Mouse (Mus musculus): ENCODE measurements around the gene C1s1.
"Not testable (repeated sequence)": the region's sequence is repeated elsewhere in the genome, so short reads cannot be mapped to it uniquely, and the experiment has no call there.

Gene C1s1

DNA sequence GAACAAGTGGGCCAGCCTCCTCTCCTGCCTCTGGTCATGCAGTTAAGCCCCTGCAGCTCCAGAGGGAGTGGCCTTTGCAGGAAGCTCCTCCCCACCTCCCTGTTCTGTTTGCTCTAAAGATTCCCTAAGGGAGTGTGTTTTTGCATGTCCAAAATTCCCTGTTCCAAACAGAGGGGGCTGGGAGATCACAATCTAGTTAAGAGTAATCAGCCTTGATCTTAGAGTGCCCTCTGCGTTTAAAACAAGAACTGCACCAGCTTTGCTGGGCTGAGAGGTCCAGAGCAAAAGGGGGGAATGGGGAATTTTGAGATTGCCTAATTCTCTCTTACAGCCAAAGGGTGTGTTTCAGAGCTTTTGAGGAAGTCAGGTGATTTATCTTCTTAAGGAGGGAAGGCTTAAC lies at the start of gene C1s1:
Gene C1s1 (minus strand): TSS at position 76 of the 400 bp plus-strand sequence.
- CTCF ChIA-PET = interaction anchor here (0.6 kb wide), 1 partner anchor 48 kb away, joined by 8 read pairs; no protein-coding TSS in a partner anchor

DNA sequence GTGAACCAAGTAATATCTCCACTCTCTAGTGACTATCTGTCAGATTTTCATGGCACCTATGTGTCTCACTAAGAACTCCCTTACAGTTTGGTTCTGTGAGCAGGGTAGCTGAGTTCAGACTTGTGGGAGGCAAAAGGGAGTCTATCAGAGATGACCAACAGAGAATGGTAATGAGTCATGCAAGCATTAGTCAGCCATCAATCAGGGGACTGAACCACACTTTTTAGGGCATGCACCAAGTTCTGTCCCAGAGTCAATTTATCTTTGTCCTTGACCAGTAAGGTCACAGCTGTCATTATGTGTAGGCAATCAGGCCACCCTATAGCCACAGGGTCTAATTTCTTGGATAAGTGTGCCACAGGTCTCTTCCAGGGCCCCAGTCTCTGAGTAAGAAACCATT lies 46.6 kb upstream of the C1s1 start:
- CTCF ChIA-PET = no interaction called here

DNA sequence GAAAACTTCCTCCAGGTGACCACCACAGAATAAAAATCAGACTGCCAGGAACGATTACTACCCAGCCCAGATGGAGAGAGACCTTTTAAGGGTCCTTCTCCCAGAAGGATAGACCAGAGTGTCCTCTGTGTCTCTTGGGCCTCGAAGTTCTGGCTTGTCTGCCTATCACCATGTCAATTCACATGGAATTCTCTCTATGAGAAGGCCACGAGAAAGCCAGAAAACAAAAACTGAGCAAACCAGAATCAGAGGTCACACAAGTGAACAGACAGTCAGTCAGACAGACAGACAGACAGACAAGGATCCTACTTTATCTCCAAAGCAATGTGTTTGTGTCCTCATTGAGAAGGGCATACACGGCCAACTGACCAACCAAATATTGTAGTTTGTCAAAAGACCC lies 44.1 kb upstream of the C1s1 start:
- CTCF ChIA-PET = no interaction called here

DNA sequence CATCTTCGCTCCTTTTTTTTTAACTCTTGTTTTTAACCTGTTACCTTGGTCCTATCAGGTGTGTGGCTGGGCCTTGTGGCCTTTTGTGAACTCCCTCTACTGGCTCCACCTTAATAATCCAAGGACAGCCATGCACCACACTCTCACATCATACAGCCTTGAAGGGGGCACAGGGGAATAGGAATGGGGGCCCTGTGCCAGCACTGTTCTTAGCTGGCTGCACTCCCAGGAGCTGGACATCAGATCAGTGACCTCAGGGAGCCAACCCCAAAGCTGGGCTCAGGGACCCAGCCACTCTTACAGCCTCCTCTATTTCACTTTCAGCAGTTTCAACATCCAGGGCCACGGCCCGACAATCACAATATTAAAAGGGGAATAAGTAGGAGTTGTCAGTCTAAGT lies 43.6 kb upstream of the C1s1 start:
- CTCF ChIA-PET = no interaction called here

DNA sequence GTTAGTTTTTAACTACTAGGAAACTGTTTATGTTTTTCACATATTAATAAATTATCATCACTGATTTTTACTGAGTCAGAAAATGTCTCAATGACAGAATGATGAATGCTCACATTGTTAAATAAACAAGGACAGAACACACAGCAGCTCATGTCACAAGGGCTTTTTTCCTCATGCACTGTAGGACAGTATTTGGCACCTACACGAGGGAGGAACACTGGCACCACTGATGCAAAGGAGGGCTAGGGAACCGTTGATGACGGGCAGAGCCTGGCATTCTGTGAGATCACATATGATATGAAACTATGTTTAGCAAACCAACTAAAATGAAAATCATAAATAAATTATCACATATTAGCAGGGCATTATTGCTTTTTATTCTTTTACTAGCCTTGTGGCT lies 42.8 kb upstream of the C1s1 start:
- CTCF ChIA-PET = no interaction called here

DNA sequence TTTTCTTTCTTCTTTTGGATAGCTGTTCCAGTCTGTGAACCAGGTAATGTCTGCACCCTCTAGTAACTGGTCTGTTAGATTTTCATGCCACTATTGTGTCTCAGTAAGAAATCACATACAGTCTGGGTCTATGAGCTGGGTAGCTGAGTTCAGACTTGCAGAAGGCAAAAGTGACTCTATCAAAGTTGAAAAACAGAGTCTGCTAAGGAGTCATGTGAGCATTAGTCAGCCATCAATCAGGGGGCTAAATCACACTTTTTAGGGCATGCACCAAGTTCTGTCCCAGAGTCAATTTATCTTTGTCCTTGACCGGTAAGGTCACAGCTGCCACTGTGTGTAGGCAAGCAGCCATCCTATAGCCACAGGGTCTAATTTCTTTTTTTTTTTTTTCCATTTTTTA lies 40.1 kb upstream of the C1s1 start:
- CTCF ChIA-PET = no interaction called here

DNA sequence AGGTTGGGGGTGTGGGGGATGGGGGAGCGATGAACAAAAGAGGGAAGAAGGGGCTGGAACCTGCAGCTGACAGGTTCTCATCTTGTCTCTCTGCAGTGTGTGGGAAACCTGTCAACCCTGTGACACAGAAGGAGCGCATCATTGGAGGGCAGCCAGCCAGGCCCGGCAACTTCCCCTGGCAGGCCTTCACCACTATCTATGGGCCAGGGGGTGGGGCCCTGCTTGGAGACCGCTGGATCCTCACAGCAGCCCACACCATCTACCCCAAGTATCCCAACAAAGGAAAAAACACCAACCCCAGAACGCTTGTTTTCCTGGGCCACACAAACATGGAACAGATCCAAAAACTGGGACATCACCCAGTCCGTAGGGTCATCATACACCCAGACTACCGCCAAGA lies 38.0 kb upstream of the C1s1 start:
- CTCF ChIA-PET = not testable (repeated sequence)

DNA sequence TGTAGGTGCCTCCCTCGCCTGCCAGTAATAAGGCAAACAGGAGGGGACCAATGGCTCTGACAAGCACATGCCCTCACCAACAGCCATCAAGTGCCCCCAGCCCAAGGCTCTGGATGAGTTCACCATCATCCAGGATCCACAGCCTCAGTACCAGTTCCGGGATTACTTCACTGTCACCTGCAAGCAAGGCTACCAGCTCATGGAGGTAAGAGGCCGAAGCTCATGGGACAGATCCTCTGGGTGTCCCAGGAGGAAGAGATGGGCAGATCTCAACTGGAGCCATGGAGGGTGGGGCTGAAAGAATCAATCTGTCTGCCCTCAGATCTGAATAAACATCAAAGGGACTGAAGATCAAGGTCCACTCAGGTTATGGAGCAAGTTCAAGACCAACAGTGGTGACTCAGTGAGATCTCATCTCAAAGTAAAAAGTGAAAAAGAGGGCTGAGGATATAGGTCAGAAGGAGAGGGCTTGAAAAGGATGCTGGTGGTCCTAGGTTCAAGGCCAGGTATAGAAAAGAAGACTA lies 33.1 kb upstream of the C1s1 start:
- CTCF ChIA-PET = not testable (repeated sequence)

DNA sequence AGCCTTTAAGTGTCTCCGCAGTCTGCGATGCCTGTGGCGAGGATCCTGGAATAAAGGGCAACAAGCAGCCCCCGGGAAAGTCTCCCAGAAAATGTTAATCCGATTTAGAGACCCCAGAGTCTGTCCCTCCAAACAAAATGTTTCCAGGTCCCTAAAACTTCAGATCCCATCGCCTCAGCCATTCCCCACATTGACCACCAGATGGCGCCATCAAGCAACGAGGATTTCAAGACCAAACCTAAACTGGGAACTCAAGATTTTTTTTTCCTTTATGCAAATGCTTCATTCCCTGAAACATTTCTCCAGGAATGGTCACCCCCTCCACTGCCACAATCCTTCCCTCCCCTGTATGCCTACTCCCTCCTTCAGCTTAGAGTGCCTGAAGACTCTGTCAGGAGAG lies 27.9 kb upstream of the C1s1 start, which contains the start of gene C1rb:
Gene C1rb (plus strand): TSS at position 269 of the 400 bp plus-strand sequence.
- CTCF ChIA-PET = interaction anchor here (0.7 kb wide), 1 partner anchor 72 kb away, joined by 9 read pairs; no protein-coding TSS in a partner anchor

DNA sequence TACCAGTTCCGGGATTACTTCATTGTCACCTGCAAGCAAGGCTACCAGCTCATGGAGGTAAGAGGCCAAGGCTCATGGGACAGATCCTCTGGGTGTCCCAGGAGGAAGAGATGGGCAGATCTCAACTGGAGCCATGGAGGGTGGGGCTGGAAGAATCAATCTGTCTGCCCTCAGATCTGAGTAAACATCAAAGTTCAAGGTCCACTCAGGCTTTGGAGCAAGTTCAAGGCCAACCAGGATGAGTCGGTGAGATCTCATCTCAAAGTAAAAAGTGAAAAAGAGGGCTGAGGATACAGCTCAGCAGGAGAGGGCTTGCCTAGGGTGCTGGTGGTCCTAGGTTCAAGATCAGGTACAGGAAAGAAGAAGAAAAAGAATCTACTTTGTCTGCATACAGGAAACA lies 19.5 kb upstream of the C1s1 start:
- CTCF ChIA-PET = not testable (repeated sequence)

DNA sequence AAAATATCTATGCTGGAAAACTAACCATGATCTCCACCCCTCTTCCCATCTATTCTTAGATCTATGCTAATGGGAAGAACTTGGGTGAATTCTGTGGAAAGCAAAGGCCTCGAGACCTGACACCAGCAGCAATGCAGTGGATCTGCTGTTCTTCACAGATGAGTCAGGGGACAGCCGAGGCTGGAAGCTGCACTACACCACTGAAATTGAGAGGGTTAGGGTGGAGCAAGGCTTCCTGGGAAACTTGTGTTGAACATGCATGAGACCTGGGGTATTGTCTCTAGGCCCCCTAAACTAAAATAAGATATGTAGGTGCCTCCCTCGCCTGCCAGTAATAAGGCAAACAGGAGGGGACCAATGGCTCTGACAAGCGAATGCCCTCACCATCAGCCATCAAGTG lies 19.0 kb upstream of the C1s1 start:
- CTCF ChIA-PET = not testable (repeated sequence)

DNA sequence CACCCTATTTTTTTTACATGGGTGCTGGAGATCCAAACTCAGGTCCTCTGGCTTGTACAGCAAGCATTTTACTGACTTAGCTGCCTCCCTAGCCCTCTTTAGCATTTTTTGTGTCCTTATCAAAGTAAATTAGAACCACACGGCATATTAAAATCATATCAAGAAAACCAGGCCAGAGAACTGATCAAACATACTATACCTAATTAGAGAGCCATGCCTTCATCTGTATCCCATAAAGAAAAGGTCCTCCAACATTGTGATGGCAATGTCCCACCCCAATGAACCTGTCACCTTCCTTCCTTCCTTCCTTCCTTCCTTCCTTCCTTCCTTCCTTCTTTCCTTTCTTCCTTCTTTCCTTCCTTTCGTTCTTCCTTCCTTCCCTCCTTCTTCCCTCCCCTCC lies 13.8 kb upstream of the C1s1 start:
- CTCF ChIA-PET = not testable (repeated sequence)

DNA sequence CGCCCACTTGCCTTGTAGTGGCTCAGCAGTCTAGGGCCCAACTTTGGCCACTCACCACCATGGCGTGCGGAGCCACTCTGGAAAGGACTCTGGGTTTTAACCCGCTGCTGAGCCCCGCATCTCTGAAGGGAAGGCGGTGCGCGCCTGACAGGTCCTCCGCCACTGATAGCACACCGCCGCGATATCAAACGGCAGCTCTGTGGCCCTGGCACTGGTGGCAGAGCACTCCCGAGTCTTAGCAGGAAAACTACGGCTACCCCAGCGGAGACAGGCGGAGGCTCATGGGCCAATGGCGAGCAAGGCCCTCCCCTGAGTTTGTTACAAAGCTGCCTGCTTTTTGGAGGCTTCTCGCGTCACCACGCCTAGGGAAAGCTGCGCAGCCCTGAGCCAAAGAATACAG lies 10.6 kb upstream of the C1s1 start:
- CTCF ChIA-PET = no interaction called here

DNA sequence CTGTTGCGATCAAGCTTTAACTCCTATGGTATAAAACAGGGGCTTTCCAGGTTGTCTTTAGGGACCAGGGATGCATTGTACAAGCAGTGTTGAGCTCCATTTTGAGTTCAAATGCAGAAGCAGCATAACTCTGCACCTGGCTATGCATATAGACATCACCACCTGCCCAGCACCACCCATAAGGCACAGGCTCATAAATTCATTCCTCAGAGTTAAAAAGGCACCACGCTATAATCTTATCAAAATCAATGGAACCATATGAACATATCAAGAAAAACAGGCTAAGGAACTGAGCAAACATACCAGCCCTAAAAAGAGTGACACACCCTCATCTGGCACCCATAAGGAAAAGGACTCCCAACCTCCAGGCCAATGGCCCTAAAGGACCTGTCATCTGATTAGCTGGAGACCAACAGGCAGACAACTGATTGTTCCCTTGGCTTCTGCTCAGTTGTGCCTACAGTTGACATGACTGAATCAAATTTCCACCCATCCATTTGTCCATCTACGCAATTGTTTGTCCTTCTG lies 6.9 kb upstream of the C1s1 start:
- CTCF ChIA-PET = no interaction called here

DNA sequence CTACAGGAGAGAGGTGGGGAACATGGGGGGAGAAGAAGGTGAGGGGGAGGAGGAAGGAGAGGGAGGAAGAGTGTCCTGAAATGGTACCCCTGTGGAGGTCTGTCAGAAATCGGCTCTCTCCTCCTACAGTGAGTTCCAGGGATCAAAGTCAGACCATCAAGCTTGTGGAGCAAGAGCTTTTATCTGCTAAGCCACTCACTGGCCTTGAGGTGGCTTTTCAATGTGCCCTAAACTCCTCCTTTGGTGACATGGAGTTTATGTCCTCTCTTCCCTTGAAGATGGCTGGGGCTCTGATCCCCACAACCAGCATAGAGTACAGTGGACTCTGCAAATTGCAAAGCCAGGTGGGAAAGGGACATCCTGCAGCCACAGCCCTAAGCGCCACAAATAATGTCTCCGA lies 5.8 kb upstream of the C1s1 start:
- CTCF ChIA-PET = not testable (repeated sequence)

DNA sequence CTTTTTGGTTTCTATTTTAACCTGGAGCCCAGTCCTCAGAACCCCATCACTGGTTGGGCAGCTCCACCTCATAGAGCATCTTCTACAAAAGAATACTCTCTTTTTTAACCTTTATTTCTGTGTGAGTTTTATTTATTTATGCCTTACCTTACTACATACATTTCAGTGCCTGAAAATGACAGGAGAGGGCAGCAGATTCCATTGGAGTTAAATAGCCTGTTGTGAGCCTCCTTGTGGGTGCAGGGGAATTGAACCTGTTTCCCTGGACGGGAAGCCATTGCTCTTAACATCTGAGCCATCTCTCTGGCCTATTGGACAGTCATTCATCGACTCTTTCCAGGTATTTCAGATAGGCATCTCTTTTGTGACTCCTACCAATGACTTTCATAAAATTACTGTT lies 3.3 kb upstream of the C1s1 start:
- CTCF ChIA-PET = no interaction called here

DNA sequence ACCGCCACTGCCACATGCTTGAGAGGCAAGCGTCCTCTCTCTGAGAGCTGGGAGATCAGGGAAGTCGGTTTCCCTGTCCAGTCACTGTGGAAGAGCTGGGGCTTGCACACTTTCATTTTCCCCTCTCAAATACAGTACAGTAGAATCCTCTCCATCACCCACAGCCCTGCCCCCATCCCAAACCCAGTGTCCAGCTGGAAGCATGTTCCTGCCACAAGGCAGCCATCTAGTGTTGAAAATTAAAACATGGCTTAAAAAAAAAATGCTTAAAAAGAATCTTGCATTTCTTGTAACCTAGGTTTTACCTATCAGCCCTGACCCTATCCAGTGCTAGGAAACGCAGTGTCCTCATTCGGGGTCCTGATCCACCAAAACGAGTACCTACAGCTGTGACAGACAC lies 2.3 kb upstream of the C1s1 start:
- CTCF ChIA-PET = no interaction called here

DNA sequence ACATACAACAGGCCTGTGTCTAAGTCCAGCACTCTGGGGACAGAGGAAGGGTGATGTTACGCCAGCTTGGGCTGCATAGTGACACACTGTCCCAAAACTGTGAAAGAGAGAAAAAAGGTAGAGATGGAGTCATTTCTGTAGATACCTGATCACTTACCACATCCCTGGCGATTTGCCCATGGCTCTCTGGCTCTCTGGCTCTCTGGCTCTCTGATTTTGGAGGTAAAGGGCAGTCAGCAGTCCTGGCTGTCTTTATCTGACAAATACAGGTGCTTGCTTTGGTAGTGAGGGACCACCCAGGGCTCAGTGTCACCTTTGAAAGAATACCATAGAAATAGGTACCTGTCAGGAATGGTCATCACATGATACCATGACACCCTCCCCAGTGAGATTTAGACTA lies 983 bp downstream of the C1s1 start:
- CTCF ChIA-PET = not testable (repeated sequence)

DNA sequence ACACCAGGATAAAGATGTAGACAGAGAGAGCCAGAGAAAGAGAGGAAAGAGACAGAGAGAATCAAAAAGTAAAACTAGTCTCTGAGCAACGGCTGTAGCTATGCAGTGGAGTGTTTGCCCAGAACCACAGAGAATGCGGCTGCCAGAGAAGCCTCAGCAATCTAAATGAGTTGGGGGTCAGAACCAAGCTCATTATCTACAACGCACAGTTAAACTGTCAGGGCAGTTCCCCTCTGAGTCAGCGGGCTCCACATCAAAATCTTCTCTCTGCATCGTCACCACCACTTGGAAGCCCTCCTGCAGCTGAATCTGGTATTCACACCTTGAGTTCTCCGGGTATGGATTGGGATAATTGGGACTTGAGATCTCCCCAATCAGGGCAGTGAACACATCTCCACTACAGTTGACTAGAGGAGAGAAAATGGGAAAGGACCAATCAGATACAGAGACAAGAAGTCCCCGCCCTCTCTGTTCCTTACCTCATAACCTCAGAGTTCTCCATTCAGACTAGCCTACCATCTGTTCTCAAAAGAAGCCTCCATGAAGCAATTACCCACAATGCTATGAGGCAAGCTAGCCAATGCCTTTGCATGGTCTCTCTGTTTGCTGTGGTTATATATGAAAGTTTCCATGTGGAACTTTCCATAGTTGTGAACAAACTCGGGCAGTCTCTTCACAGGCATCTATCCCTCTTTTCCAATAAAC lies 5.9 kb downstream of the C1s1 start:
- CTCF ChIA-PET = not testable (repeated sequence)

DNA sequence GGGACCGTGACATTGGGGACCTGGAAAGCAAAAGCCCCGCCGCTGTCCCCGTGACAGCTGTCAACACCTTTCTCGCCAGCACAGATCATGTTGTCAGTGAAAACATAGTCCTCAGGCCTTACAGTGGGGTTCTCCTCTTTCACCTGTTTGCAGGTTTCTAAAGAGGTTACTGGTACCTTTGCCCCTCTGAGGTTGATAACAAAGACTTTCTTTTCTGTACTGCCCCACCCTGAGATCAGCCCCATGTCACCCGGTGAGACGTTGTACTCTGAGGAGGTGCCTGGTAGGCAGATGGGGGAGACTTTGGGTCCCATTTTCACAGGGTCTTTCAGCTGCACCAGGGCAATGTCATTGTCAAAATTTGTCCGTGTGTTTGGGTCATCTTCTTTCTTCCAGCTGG lies 11.1 kb downstream of the C1s1 start:
- CTCF ChIA-PET = no interaction called here

DNA sequence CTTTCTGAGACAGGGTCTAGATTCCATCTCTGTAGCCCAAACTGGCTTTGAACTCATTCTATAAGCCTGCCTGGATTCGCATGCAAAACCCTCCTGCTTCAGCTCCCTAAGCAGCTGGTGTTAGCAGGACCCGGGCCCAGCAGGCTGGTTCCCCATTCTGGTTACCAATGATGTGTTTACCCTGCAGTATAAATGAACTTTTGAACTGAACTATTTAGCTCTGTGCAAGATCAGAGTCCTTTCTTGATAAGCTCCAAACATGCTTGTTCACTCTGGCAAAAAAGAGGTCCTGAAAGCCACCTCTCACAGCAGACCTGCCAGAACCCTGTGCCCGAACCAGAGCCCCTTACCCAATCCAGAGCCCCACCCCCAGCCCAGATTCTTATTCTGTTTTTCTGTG lies 14.3 kb downstream of the C1s1 start:
- CTCF ChIA-PET = interaction anchor here (0.6 kb wide), 1 partner anchor 104 kb away, joined by 4 read pairs; no protein-coding TSS in a partner anchor

DNA sequence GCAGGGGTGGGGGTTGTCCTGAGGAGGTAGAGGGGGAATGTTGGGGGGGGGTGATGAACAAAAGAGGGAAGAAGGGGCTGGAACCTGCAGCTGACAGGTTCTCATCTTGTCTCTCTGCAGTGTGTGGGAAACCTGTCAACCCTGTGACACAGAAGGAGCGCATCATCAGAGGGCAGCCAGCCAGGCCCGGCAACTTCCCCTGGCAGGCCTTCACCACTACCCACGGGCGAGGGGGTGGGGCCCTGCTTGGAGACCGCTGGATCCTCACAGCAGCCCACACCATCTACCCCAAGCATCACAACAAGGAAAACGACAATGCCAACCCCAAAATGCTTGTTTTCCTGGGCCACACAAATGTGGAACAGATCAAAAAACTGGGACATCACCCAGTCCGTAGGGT lies 20.1 kb downstream of the C1s1 start:
- CTCF ChIA-PET = not testable (repeated sequence)

DNA sequence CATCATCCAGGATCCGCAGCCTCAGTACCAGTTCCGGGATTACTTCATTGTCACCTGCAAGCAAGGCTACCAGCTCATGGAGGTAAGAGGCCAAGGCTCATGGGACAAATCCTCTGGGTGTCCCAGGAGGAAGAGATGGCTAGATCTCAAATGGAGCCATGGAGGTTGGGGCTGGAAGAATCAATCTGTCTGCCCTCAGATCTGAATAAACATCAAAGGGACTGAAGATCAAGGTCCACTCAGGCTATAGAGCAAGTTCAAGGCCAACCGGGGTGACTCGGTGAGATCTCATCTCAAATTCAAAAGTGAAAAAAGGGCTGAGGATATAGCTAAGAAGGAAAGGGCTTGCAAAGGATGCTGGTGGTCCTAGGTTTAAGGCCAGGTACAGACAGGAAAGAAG lies 24.4 kb downstream of the C1s1 start:
- CTCF ChIA-PET = not testable (repeated sequence)

DNA sequence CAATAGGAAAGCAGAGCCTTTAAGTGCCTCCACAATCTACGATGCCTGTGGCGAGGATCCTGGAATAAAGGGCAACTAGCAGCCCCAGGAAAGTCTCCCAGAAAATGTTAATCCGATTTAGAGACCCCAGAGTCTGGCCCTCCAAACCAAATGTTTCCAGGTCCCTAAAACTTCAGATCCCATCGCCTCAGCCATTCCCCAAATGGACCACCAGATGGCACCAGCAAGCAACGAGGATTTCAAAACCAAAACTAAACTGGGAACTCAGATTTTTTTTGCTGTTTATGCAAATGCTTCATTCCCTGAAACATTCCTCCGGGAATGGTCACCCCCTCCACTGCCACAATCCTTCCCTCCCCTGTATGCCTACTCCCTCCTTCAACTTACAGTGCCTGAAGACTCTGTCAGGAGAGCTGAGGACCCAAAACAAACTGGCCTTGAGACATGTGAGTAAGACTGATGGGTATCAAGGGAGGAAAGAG lies 29.8 kb downstream of the C1s1 start, which contains the start of gene C1ra:
Gene C1ra (plus strand): TSS at position 51 of the 482 bp plus-strand sequence.
- CTCF ChIA-PET = interaction anchor here (0.6 kb wide), 1 partner anchor 337 kb away, joined by 13 read pairs; no protein-coding TSS in a partner anchor
